Mouse (Mus musculus) heart, embryonic 16.5 days (tissue): ENCODE results near the gene Pced1b. TPM values are rescaled to one million over a fixed set of nuclear protein-coding genes. Genes with fewer than 3 reads are reported as not detected.

Source experiments
- ATAC-seq: fragments of 200-750 bp; cut with Nextera tagmentation; replicated peaks from 2 replicates; pipeline ENCODE4 v1.8.0; 2017; ENCODE audit warnings: moderate number of reproducible peaks; ENCODE audit not compliant: insufficient read depth, low FRiP score; ENCODE audit errors: extremely low read depth
- H3K27ac ChIP-seq: fragments of 300-500 bp; sonication (generic); 2 replicates; pipeline ENCODE4 v1.5.1; 2014; ENCODE audit warnings: mild to moderate bottlenecking, low read length, control low read depth, moderate library complexity
- H3K27me3 ChIP-seq: fragments of 300-500 bp; sonication (generic); 2 replicates; pipeline ENCODE4 v1.6.1; 2014; ENCODE audit warnings: low read length, mixed read lengths; ENCODE audit not compliant: control insufficient read depth, insufficient read depth
- H3K36me3 ChIP-seq: fragments of 300-500 bp; sonication (generic); 2 replicates; pipeline ENCODE4 v1.6.1; 2014; ENCODE audit not compliant: control insufficient read depth, insufficient read depth
- H3K4me1 ChIP-seq: fragments of 300-500 bp; sonication (generic); 2 replicates; pipeline ENCODE4 v1.6.1; 2014; ENCODE audit warnings: low read length, mixed read lengths; ENCODE audit not compliant: control insufficient read depth, insufficient read depth
- H3K4me2 ChIP-seq: fragments of 300-500 bp; sonication (generic); 2 replicates; pipeline ENCODE4 v1.6.1; 2014; ENCODE audit warnings: low read depth, mild to moderate bottlenecking, control low read depth, low read length
- H3K4me3 ChIP-seq: fragments of 300-500 bp; sonication (generic); 2 replicates; pipeline ENCODE4 v1.5.1; 2014; ENCODE audit warnings: mild to moderate bottlenecking, control low read depth, low read length
- H3K9ac ChIP-seq: fragments of 300-500 bp; sonication (generic); 2 replicates; pipeline ENCODE4 v1.6.1; 2014; ENCODE audit warnings: low read length, control low read depth
- H3K9me3 ChIP-seq: fragments of 300-500 bp; sonication (generic); replicated peaks from 2 replicates; pipeline ENCODE4 v1.6.1; 2016; ENCODE audit warnings: low read length; ENCODE audit not compliant: control insufficient read depth
- WGBS: fragments of 180-500 bp; shearing (Covaris S2); extraction: QIAGEN DNeasy Blood & Tissue Kit; methylation state at CpG from one replicate; pipeline ENCODE4 v1.1.7; 2014; 5-methylcytosine and 5-hydroxymethylcytosine counted together
- polyA plus RNA-seq: library from polyadenylated mRNA; unstranded; fragments of >200 nt; fragmentation: Nextera tagmentation; extraction: Ambion mirVana; gene quantifications from 2 replicates; pipeline ENCODE4 v1.2.1, GENCODE M21; 2015

Pced1b gene
- polyA plus RNA-seq, 1 experiment from 2014 or later, result 2.7 TPM

GRCm38 (mm10) chr15:97262251-97262650 is 15.3 kb downstream of the Pced1b start:
- ATAC-seq, result no peak
- Histone ChIP-seq H3K9me3 (no peaks in the 10 kb centered on the region), H3K9ac (no peak overlapping the region), H3K27ac (no peak overlapping the region), H3K4me1 (no peaks in the 10 kb centered on the region), H3K36me3 (no peaks in the 10 kb centered on the region), H3K4me2 (no peak overlapping the region), H3K4me3 (no peak overlapping the region), H3K27me3 (no peaks in the 10 kb centered on the region)
- 71% methylated on average over 9 of the region's 9 CpGs for WGBS

GRCm38 (mm10) chr15:97266236-97266845 is 19.4 kb downstream of the Pced1b start:
- Histone ChIP-seq H3K27ac (no peak overlapping the region), H3K9ac (no peak overlapping the region)
- ATAC-seq, result no peak

GRCm38 (mm10) chr15:97267094-97267695 is 20.3 kb downstream of the Pced1b start:
- Histone ChIP-seq H3K27ac (no peak overlapping the region), H3K9ac (no peak overlapping the region), H3K36me3 (no peaks in the 10 kb centered on the region), H3K27me3 (no peaks in the 10 kb centered on the region), H3K4me3 (no peak overlapping the region), H3K9me3 (no peaks in the 10 kb centered on the region), H3K4me1 (no peaks in the 10 kb centered on the region), H3K4me2 (no peak overlapping the region)
- no peak for ATAC-seq
- 47% methylated on average over 8 of the region's 8 CpGs for WGBS

More at GRCm38 (mm10) chr15:97266236-97266845, 19.4 kb downstream of the Pced1b start:
- Histone ChIP-seq H3K36me3 (no peaks in the 10 kb centered on the region), H3K9me3 (no peaks in the 10 kb centered on the region), H3K4me2 (no peak overlapping the region), H3K27me3 (no peaks in the 10 kb centered on the region), H3K4me1 (no peaks in the 10 kb centered on the region), H3K4me3 (no peak overlapping the region)
- 69% methylated on average over 14 of the region's 14 CpGs for WGBS

- 48% methylated on average over 7 of the region's 7 CpGs for WGBS
Observed at GRCm38 (mm10) chr15:97271985-97272697, 25.2 kb downstream of the Pced1b start.

GRCm38 (mm10) chr15:97272831-97273230 is 25.9 kb downstream of the Pced1b start:
- Histone ChIP-seq H3K36me3 (no peaks in the 10 kb centered on the region), H3K4me1 (no peaks in the 10 kb centered on the region), H3K27me3 (no peaks in the 10 kb centered on the region), H3K9me3 (no peaks in the 10 kb centered on the region), H3K27ac (no peak overlapping the region), H3K4me2 (no peak overlapping the region), H3K9ac (no peak overlapping the region), H3K4me3 (no peak overlapping the region)
- 88% methylated on average over 3 of the region's 3 CpGs for WGBS
- no peak for ATAC-seq

More at GRCm38 (mm10) chr15:97271985-97272697, 25.2 kb downstream of the Pced1b start:
- Histone ChIP-seq H3K36me3 (no peaks in the 10 kb centered on the region), H3K27me3 (no peaks in the 10 kb centered on the region), H3K9ac (no peak overlapping the region), H3K27ac (no peak overlapping the region), H3K4me1 (no peaks in the 10 kb centered on the region), H3K4me2 (no peak overlapping the region), H3K4me3 (no peak overlapping the region), H3K9me3 (no peaks in the 10 kb centered on the region)
- no peak for ATAC-seq

- Histone ChIP-seq H3K9ac (no peak overlapping the region), H3K27ac (no peak overlapping the region), H3K4me2 (no peak overlapping the region), H3K9me3 (no peaks in the 10 kb centered on the region), H3K4me3 (no peak overlapping the region), H3K36me3 (no peaks in the 10 kb centered on the region), H3K4me1 (peaks cover 2% of the 10 kb centered on the region; the same call in 1 of the 2 replicates), H3K27me3 (no peaks in the 10 kb centered on the region)
- no peak for ATAC-seq
- WGBS, result 87% methylated on average over 12 of the region's 12 CpGs
Observed at GRCm38 (mm10) chr15:97275626-97276395, 28.9 kb downstream of the Pced1b start.

GRCm38 (mm10) chr15:97276660-97277153 is 29.8 kb downstream of the Pced1b start:
- no peaks in the 10 kb centered on the region for H3K9me3 ChIP-seq
- 78% methylated on average over 20 of the region's 20 CpGs for WGBS
- H3K4me3 ChIP-seq, result no peak overlapping the region
- no peak overlapping the region for H3K27ac ChIP-seq
- no peaks in the 10 kb centered on the region for H3K27me3 ChIP-seq
- peaks cover 3% of the 10 kb centered on the region; the same call in 1 of the 2 replicates for H3K4me1 ChIP-seq
- no peaks in the 10 kb centered on the region for H3K36me3 ChIP-seq
- no peak overlapping the region for H3K4me2 ChIP-seq
- no peak for ATAC-seq
- no peak overlapping the region for H3K9ac ChIP-seq

- no peak for ATAC-seq
- no peak overlapping the region for H3K27ac ChIP-seq
- WGBS, result 81% methylated on average over 10 of the region's 10 CpGs
- peaks cover 3% of the 10 kb centered on the region; the same call in 1 of the 2 replicates for H3K4me1 ChIP-seq
- no peaks in the 10 kb centered on the region for H3K36me3 ChIP-seq
- no peaks in the 10 kb centered on the region for H3K9me3 ChIP-seq
- no peak overlapping the region for H3K4me3 ChIP-seq
- no peak overlapping the region for H3K4me2 ChIP-seq
- H3K9ac ChIP-seq, result no peak overlapping the region
- H3K27me3 ChIP-seq, result no peaks in the 10 kb centered on the region
Observed at GRCm38 (mm10) chr15:97277328-97277727, 30.4 kb downstream of the Pced1b start.
